Mouse (Mus musculus): ENCODE results near the gene Eef1akmt4.
A peak's percentile ranks its signal among the peaks of the same experiment; 100 is the strongest.

Gene Eef1akmt4

GRCm38 (mm10) chr16:20611357-20612227 lies at the start of gene Eef1akmt4, which contains the start of the genes Gm49333 and Alg3:
Eef1akmt4 (plus strand) TSS chr16:20611593.
Gm49333 (plus strand) TSS chr16:20611610.
Alg3 (minus strand) TSS chr16:20611735.
- DNase-seq = peak; percentile 90 to 92

GRCm38 (mm10) chr16:20565075-20565474 lies 46.3 kb upstream of the Eef1akmt4 start:
- no peak for DNase-seq

DNA sequence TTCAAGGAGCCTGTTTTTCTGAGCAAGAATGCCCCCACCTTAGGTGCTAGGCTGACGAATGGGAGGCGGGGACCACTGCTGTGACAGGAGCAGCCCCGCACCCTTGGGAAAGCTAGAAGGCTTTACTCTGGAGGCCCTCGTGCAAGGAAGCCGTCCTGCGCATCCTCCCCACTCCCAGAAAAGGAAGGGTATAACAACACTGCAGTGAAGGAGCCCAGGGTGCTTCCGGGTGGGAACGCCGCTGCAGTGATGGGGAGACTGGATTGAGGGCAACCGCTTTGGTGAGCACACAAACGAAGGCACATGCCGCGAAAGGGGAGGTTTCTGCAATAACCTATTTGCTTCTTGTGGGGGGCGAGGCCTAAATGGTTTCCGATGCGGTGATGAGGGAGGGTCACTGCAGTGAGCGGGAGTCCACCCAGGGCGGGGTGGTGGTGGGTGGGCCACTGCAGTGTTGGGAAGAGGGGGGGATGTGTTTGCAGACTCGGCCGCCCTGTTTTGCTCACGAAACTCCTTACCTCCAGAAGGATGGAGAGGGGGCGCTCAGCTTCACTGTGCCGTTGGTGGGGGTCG lies 21.9 kb upstream of the Eef1akmt4 start, which contains the start of gene Vwa5b2:
TSS of gene Vwa5b2 (plus strand) at position 106 of the 573 bp plus-strand sequence.
- DNase-seq = no peak

- no peak for DNase-seq
These were observed 21.3 kb upstream of the Eef1akmt4 start for GRCm38 (mm10) chr16:20589939-20590679.

DNA sequence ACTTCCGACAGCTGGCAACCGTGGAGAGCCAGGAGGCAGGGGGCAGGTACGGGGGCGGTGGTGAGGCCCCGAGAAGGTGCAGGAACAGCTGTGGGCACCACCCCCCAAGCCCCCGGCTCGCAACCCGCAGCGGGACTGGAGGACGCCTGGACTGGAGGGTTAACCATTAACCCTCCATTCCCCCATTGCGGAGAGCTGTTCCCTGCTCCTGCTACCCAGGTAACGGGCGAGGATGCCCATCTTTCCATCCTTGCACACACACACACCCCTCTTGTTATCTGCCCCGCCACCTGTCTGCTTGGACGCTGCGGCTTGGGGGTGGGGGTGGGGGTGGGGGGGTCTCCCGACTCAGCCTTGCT lies 20.7 kb upstream of the Eef1akmt4 start:
- no peak for DNase-seq

DNA sequence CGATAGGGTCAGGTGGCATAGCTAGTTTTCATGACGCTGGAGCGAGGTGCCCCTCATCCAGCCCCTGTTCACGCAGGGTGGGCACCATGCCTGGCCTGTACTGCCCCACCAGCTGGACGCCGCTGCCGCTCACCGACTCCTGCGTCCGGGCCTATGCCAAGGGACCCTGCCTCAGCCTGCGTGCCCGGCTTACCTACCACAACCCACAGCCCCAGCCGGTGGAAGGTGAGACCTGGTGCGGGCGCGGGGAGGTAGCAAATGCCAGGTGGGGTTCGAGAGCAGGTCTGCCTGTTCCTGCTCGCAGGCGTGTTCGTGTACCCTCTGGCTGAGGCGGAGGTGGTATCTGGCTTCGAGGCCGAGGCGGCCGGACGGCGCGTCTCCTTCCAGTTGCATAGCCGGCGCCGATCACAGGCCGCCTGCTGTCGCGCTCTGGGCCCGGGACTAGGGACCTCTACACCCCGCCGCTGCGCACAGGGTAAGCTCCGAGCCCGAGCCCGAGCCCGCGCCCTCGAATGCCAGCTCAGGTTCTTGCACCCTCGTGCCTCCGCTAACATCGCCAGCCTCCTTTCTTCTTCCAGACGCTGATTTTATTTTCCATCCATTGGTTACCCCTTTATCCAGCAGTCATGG lies 20.2 kb upstream of the Eef1akmt4 start:
- no peak for DNase-seq

DNA sequence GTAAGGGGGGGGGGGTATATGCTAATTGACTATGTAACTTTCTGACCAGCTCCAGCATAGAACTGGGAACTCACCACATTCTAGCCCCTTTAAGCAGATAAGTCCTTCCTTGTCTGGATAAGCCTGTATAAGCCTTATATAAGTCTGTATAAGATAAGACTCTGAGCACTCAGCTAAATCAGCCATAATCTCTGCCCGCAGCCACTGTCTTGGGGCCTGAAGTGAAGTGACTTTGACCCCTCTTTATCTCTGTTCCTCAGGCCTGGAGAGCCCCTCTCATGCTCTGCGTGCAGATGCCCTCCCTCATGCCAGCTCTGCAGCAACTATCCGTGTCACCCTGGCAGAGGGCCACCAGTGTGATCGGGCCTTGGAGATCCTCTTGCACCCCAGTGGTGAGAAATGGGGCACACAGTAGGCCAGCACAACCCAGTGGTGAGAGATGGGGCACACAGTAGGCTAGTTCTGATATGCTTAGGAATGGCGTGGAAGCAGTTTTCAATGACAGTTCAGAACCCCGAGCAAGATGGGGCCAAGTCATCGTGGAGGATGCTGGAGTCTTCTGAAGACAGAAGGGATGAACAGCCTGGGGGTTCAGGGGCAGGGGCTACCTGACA lies 16.2 kb upstream of the Eef1akmt4 start:
- no peak for DNase-seq

DNA sequence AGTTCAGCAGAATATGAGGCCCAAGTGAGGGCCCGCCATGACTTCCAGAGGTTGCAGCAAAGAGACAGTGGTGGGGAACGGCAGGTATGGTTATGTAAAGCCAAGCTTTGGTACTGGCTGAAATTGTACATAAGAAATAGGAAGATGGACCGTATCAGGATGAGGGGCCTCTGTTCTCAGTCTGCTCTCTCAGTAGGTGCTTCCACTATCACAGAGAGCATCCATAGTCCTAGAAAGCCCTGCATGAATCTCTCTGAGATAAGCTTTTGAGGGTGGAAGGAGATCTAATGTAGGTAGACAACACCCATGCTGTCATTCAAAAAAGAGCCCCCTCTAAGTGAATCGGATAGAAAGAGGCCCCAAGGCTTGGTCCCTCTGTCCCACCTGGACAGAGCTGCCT lies 15.7 kb upstream of the Eef1akmt4 start:
- DNase-seq = no peak

GRCm38 (mm10) chr16:20596687-20597441 lies 14.5 kb upstream of the Eef1akmt4 start:
- DNase-seq = no peak

GRCm38 (mm10) chr16:20600511-20600910 lies 10.9 kb upstream of the Eef1akmt4 start:
- DNase-seq = no peak

DNA sequence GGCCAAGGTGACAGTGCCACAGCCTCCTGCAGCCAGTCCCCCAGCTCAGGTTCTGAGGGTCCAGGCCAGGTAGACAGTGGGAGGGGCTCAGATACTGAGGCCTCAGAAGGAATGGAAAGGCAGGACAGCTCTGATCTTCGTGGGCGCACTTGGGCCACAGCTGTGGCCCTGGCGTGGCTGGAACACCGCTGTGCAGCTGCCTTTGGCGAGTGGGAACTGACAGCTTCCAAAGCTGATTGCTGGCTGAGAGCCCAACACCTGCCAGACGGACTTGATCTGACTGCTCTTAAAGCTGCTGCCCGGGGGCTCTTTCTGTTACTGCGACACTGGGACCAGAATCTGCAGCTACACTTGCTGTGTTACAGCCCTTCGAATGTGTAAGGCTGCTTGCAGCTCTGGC lies 6.7 kb upstream of the Eef1akmt4 start:
- no peak for DNase-seq

GRCm38 (mm10) chr16:20610501-20611356 lies 664 bp upstream of the Eef1akmt4 start:
- peak; percentile 82 to 87 for DNase-seq

- DNase-seq = peak; percentile 33 to 40
These were observed 8.4 kb downstream of the Eef1akmt4 start for GRCm38 (mm10) chr16:20619541-20620398.

- no peak for DNase-seq
These were observed 9.0 kb downstream of the Eef1akmt4 start for GRCm38 (mm10) chr16:20620399-20620735.

DNA sequence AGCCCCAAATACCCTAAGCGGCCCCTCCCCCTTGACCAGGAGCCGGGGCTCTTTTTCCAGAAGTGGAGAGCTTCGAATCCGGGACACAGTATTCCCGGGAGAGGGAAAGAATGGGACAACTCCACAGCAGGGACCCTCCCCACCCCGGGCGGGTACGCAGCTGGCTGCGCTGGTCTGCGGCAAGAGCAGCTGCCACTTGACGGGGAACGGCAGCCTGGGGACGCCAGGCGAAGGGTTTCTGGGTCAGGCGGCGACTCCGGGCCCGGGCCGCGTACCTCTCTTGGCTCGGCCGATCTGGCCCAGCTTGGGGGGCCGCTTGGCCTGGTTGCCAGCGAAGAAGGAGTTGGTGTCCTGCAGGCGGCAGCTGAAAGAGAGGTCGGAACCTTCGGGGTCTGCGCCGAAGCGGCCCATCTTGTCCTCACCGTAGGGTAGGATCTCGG lies 9.4 kb downstream of the Eef1akmt4 start:
- DNase-seq = no peak

GRCm38 (mm10) chr16:20621191-20621990 lies 10.0 kb downstream of the Eef1akmt4 start, which contains the start of gene Camk2n2:
Camk2n2 (minus strand) TSS chr16:20621287.
- peak; percentile 64 to 71 for DNase-seq

DNA sequence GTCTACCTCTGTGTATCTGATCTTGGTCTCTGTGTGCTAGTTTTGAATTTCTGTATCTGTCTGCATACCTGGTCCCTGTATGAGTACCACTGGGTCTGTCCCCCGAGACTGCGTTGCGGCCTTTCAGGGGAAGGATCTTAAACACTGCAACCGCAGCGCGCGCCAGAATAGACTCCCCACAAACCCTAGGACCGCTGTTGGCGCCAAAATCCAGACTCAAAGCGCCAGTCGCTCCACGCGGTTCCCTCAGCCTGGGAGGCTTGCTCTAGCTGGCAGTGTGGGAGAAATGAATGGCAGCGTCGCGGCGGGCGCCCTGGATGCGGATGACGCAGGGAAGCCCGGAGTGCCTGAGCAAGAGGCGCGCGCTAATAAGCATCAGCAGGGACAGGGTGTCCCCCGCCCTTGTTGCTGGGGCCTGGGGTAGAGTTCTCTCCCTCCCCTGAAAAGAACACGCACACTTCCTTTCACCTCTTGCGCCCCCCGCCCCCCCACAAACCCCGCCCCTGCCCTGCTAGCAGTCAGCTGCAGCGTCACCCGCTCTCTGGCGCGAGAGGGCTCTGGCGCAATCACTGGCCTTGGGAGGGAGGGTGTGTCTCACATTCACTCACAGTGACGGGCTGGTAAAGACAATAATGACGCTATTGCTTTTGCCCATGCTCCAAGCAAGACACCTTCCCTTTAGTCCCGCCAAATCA lies 10.7 kb downstream of the Eef1akmt4 start:
- DNase-seq = peak; percentile 61 to 69

DNA sequence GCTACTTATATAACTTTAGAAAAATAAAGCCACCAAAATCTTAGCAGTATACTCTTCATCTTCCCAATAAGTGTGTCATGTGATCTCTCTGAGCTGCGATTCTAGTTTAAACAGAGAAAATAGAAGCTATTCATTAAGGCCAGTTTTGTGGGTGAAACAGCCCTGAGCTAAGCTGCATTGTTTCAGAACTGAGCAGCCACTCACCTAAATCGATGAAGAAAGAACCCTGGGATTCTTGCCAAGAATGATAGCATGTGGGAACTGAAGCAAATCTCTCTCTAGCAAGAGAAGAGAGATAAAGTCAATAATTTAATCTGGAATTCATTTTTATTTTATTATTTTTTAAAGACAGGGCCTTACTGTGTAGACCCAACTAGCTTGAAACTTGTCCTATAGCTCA lies 11.8 kb downstream of the Eef1akmt4 start:
- no peak for DNase-seq
